Mouse (Mus musculus): ENCODE measurements around the gene Kifc5b. TPM values are rescaled to one million over a fixed set of nuclear protein-coding genes. Genes with fewer than 3 reads are reported as not detected.

The Kifc5b gene
- polyA plus RNA-seq, 1 experiment from 2014 or later = 5.2 TPM

- peaks cover 44% of the 10 kb centered on the region for H3K4me1 ChIP-seq (replicated peaks; ENCODE audit: control insufficient read depth, insufficient read depth, low read length)
- peaks cover 30% of the 10 kb centered on the region; the same call in 1 of the 2 replicates for H3K36me3 ChIP-seq (ENCODE audit: control insufficient read depth, insufficient read depth, low read length)
- ATAC-seq (replicated peaks; ENCODE audit: low FRiP score, low TSS enrichment, low read depth) = no peak
- 50% methylated on average over 16 of the region's 16 CpGs for WGBS
- H3K27ac ChIP-seq (ENCODE audit: low read depth) = peak overlapping the region; percentile 92
- H3K9ac ChIP-seq (ENCODE audit: low read length) = peak overlapping the region; percentile 61
- H3K9me3 ChIP-seq (ENCODE audit: control insufficient read depth, low read length) = no peaks in the 10 kb centered on the region
- H3K4me3 ChIP-seq (ENCODE audit: low read depth, low read length) = peak overlapping the region; percentile 77
- peak; percentile 50 for DNase-seq (ENCODE audit: low spot score)
- peak overlapping the region; percentile 93 for H3K4me2 ChIP-seq (ENCODE audit: low read length)
- H3K27me3 ChIP-seq (replicated peaks; ENCODE audit: control insufficient read depth, insufficient read depth, low read length) = no peaks in the 10 kb centered on the region
These were observed 21.2 kb downstream of the Kifc5b start for GRCm38 (mm10) chr17:26937883-26938695.

- Histone ChIP-seq H3K4me1 (replicated peaks; ENCODE audit: control insufficient read depth, insufficient read depth, low read length) (peaks cover 43% of the 10 kb centered on the region), H3K4me2 (ENCODE audit: low read length) (peak overlapping the region; percentile 93), H3K9me3 (ENCODE audit: control insufficient read depth, low read length) (no peaks in the 10 kb centered on the region), H3K36me3 (ENCODE audit: control insufficient read depth, insufficient read depth, low read length) (peaks cover 30% of the 10 kb centered on the region; the same call in 1 of the 2 replicates), H3K9ac (ENCODE audit: low read length) (peak overlapping the region; percentile 61), H3K27me3 (replicated peaks; ENCODE audit: control insufficient read depth, insufficient read depth, low read length) (no peaks in the 10 kb centered on the region), H3K4me3 (ENCODE audit: low read depth, low read length) (peak overlapping the region; percentile 77), H3K27ac (ENCODE audit: low read depth) (peak overlapping the region; percentile 92)
- 1% methylated on average over 22 of the region's 22 CpGs for WGBS
- ATAC-seq (replicated peaks; ENCODE audit: low FRiP score, low TSS enrichment, low read depth) (0 out of 2 replicates have a peak, but pooled peaks have one; percentile 0), DNase-seq (ENCODE audit: low spot score) (peak; percentile 53)
These were observed 21.8 kb downstream of the Kifc5b start for GRCm38 (mm10) chr17:26938731-26939130.

- Histone ChIP-seq H3K4me2 (ENCODE audit: low read length) (peak within 1 kb of the TSS; percentile 93), H3K4me3 (ENCODE audit: low read depth, low read length) (peak within 1 kb of the TSS; percentile 77), H3K4me1 (replicated peaks; ENCODE audit: control insufficient read depth, insufficient read depth, low read length) (peaks cover 36% of the 10 kb centered on the region), H3K27me3 (replicated peaks; ENCODE audit: control insufficient read depth, insufficient read depth, low read length) (no peaks in the 10 kb centered on the region), H3K36me3 (ENCODE audit: control insufficient read depth, insufficient read depth, low read length) (peaks cover 30% of the 10 kb centered on the region; the same call in 1 of the 2 replicates), H3K27ac (ENCODE audit: low read depth) (peak within 1 kb of the TSS; percentile 92), H3K9ac (ENCODE audit: low read length) (peak within 1 kb of the TSS; percentile 61), H3K9me3 (ENCODE audit: control insufficient read depth, low read length) (no peaks in the 10 kb centered on the region)
- DNase-seq (ENCODE audit: low spot score) (peak; percentile 97), ATAC-seq (replicated peaks; ENCODE audit: low FRiP score, low TSS enrichment, low read depth) (peak; percentile 95)
- 0% methylated on average over 68 of the region's 70 CpGs for WGBS
These were observed 22.5 kb downstream of the Kifc5b start, which contains the start of gene Cuta for GRCm38 (mm10) chr17:26939178-26939972. Gene Cuta, minus strand, starts transcription at chr17:26939569.

- H3K4me3 ChIP-seq (ENCODE audit: low read depth, low read length) = peak overlapping the region; percentile 77
- H3K9ac ChIP-seq (ENCODE audit: low read length) = peak overlapping the region; percentile 49
- peaks cover 36% of the 10 kb centered on the region for H3K4me1 ChIP-seq (replicated peaks; ENCODE audit: control insufficient read depth, insufficient read depth, low read length)
- no peaks in the 10 kb centered on the region for H3K27me3 ChIP-seq (replicated peaks; ENCODE audit: control insufficient read depth, insufficient read depth, low read length)
- 2% methylated on average over 3 of the region's 3 CpGs for WGBS
- H3K9me3 ChIP-seq (ENCODE audit: control insufficient read depth, low read length) = no peaks in the 10 kb centered on the region
- ATAC-seq (replicated peaks; ENCODE audit: low FRiP score, low TSS enrichment, low read depth) (no peak; the same call in 1 of the 2 replicates), DNase-seq (ENCODE audit: low spot score) (no peak)
- peak overlapping the region; percentile 74 for H3K4me2 ChIP-seq (ENCODE audit: low read length)
- H3K36me3 ChIP-seq (ENCODE audit: control insufficient read depth, insufficient read depth, low read length) = peaks cover 24% of the 10 kb centered on the region; the same call in 1 of the 2 replicates
- peak overlapping the region; percentile 92 for H3K27ac ChIP-seq (ENCODE audit: low read depth)
These were observed 23.0 kb downstream of the Kifc5b start for GRCm38 (mm10) chr17:26939973-26940300.

GRCm38 (mm10) chr17:26941031-26941789 is 24.3 kb downstream of the Kifc5b start, which contains the start of gene Syngap1:
Gene Syngap1, plus strand, starts transcription at chr17:26941253.
- Histone ChIP-seq H3K36me3 (ENCODE audit: control insufficient read depth, insufficient read depth, low read length) (peaks cover 12% of the 10 kb centered on the region; the same call in 1 of the 2 replicates), H3K4me3 (ENCODE audit: low read depth, low read length) (peak within 1 kb of the TSS; percentile 77), H3K4me2 (ENCODE audit: low read length) (peak within 1 kb of the TSS; percentile 74), H3K4me1 (replicated peaks; ENCODE audit: control insufficient read depth, insufficient read depth, low read length) (peaks cover 42% of the 10 kb centered on the region), H3K27ac (ENCODE audit: low read depth) (peak within 1 kb of the TSS; percentile 92), H3K9me3 (ENCODE audit: control insufficient read depth, low read length) (no peaks in the 10 kb centered on the region), H3K27me3 (replicated peaks; ENCODE audit: control insufficient read depth, insufficient read depth, low read length) (no peaks in the 10 kb centered on the region), H3K9ac (ENCODE audit: low read length) (peak within 1 kb of the TSS; percentile 49)
- DNase-seq (ENCODE audit: low spot score) = no peak
- WGBS = 2% methylated on average over 19 of the region's 24 CpGs
- no peak for ATAC-seq (replicated peaks; ENCODE audit: low FRiP score, low TSS enrichment, low read depth)

- peak overlapping the region; percentile 65; the same call in 1 of the 2 replicates for H3K27ac ChIP-seq (ENCODE audit: low read depth)
- DNase-seq (ENCODE audit: low spot score) = no peak
- WGBS = 14% methylated on average over 4 of the region's 4 CpGs
- peaks cover 5% of the 10 kb centered on the region; the same call in 1 of the 2 replicates for H3K36me3 ChIP-seq (ENCODE audit: control insufficient read depth, insufficient read depth, low read length)
- H3K4me2 ChIP-seq (ENCODE audit: low read length) = peak overlapping the region; percentile 74
- peak overlapping the region; percentile 47 for H3K4me3 ChIP-seq (ENCODE audit: low read depth, low read length)
- H3K9me3 ChIP-seq (ENCODE audit: control insufficient read depth, low read length) = no peaks in the 10 kb centered on the region
- H3K4me1 ChIP-seq (replicated peaks; ENCODE audit: control insufficient read depth, insufficient read depth, low read length) = peaks cover 50% of the 10 kb centered on the region
- H3K27me3 ChIP-seq (replicated peaks; ENCODE audit: control insufficient read depth, insufficient read depth, low read length) = no peaks in the 10 kb centered on the region
- ATAC-seq (replicated peaks; ENCODE audit: low FRiP score, low TSS enrichment, low read depth) = no peak
- H3K9ac ChIP-seq (ENCODE audit: low read length) = peak overlapping the region; percentile 47
These were observed 25.1 kb downstream of the Kifc5b start for GRCm38 (mm10) chr17:26941841-26942570.

- H3K27me3 ChIP-seq (replicated peaks; ENCODE audit: control insufficient read depth, insufficient read depth, low read length) = no peaks in the 10 kb centered on the region
- no peaks in the 10 kb centered on the region for H3K36me3 ChIP-seq (ENCODE audit: control insufficient read depth, insufficient read depth, low read length)
- peak overlapping the region; percentile 58 for H3K9ac ChIP-seq (ENCODE audit: low read length)
- peak overlapping the region; percentile 71 for H3K4me2 ChIP-seq (ENCODE audit: low read length)
- peaks cover 48% of the 10 kb centered on the region for H3K4me1 ChIP-seq (replicated peaks; ENCODE audit: control insufficient read depth, insufficient read depth, low read length)
- WGBS = 33% methylated on average over 13 of the region's 13 CpGs
- H3K4me3 ChIP-seq (ENCODE audit: low read depth, low read length) = peak overlapping the region; percentile 41
- peak overlapping the region; percentile 51; the same call in 1 of the 2 replicates for H3K27ac ChIP-seq (ENCODE audit: low read depth)
- no peak for ATAC-seq (replicated peaks; ENCODE audit: low FRiP score, low TSS enrichment, low read depth)
- DNase-seq (ENCODE audit: low spot score) = no peak
- H3K9me3 ChIP-seq (ENCODE audit: control insufficient read depth, low read length) = no peaks in the 10 kb centered on the region
These were observed 29.1 kb downstream of the Kifc5b start for GRCm38 (mm10) chr17:26945824-26946495.

All from intestine, embryonic 14.5 days (tissue).